Mouse (Mus musculus) liver, embryonic 14.5 days (tissue): ENCODE measurements at regions not wholly inside any gene's neighbourhood (a gene's known extent, or its start where the extent isn't known, plus 50 kb on each side); places are given as distances from the start of the nearest gene placed in this dataset.

ENCODE experiments used
- ATAC-seq: fragments of 200-750 bp; cut with Nextera tagmentation; 2 replicates; pipeline ENCODE4 v1.8.0; 2017; ENCODE audit warnings: moderate number of reproducible peaks, mild to moderate bottlenecking, moderate library complexity; ENCODE audit not compliant: insufficient read depth
- DNase-seq, 3 experiments: peaks; one replicate each; pipeline ENCODE4 v3.0.0-alpha.2; 2012 to 2013; ENCODE audit warnings: low read depth in 3 of 3, low spot score in 3 of 3
- H3K27ac ChIP-seq: fragments of 300-500 bp; sonication (generic); 2 replicates; pipeline ENCODE4 v1.5.1; 2014; ENCODE audit warnings: moderate library complexity, mild to moderate bottlenecking, control low read depth, inconsistent platforms
- H3K27me3 ChIP-seq: fragments of 300-500 bp; sonication (generic); 2 replicates; pipeline ENCODE4 v1.6.1; 2014; ENCODE audit warnings: mild to moderate bottlenecking, low read length, moderate library complexity; ENCODE audit not compliant: control insufficient read depth, insufficient read depth
- H3K36me3 ChIP-seq: fragments of 300-500 bp; sonication (generic); replicated peaks from 2 replicates; pipeline ENCODE4 v1.6.1; 2014; ENCODE audit warnings: low read depth; ENCODE audit not compliant: control insufficient read depth, insufficient read depth
- H3K4me1 ChIP-seq, 2 experiments: fragments of 200-500 bp in 1 of 2; fragments of 300-500 bp in 1 of 2; sonication (generic) in 1 of 2; replicated peaks; 2 replicates each; pipeline ENCODE4 v1.6.1; 2012 to 2014; ENCODE audit warnings: antibody characterized with exemption in 1 of 2, inconsistent platforms in 1 of 2, low read length in 1 of 2; ENCODE audit not compliant: control insufficient read depth in 2 of 2, insufficient read depth in 2 of 2
- H3K4me2 ChIP-seq: fragments of 300-500 bp; sonication (generic); 2 replicates; pipeline ENCODE4 v1.6.1; 2014; ENCODE audit warnings: low read depth, mild to moderate bottlenecking, control low read depth, moderate library complexity
- H3K4me3 ChIP-seq, 2 experiments: fragments of 200-500 bp in 1 of 2; fragments of 300-500 bp in 1 of 2; sonication (generic) in 1 of 2; 2 replicates each; pipeline ENCODE4 v1.5.1; 2012 to 2014; ENCODE audit warnings: low read depth in 2 of 2, low read length in 2 of 2, mild to moderate bottlenecking in 2 of 2, control low read depth in 1 of 2, inconsistent platforms in 1 of 2, moderate library complexity in 1 of 2; ENCODE audit not compliant: insufficient read depth in 1 of 2
- H3K9ac ChIP-seq: fragments of 300-500 bp; sonication (generic); replicated peaks from 2 replicates; pipeline ENCODE4 v1.6.1; 2014; ENCODE audit warnings: mild to moderate bottlenecking, control low read depth, moderate library complexity
- H3K9me3 ChIP-seq: fragments of 300-500 bp; sonication (generic); 2 replicates; pipeline ENCODE4 v1.6.1; 2016; ENCODE audit warnings: low read length, mixed read lengths; ENCODE audit not compliant: control insufficient read depth
- CTCF ChIP-seq: IDR thresholded peaks from 2 replicates; pipeline ENCODE4 v1.5.1; 2016; ENCODE audit warnings: antibody characterized with exemption, low read depth, control low read depth
- EP300 ChIP-seq: IDR thresholded peaks from 2 replicates; pipeline ENCODE4 v1.6.1; 2016; ENCODE audit warnings: antibody characterized with exemption, low read depth
- WGBS: fragments of 180-500 bp; shearing (Covaris S2); extraction: QIAGEN DNeasy Blood & Tissue Kit; methylation state at CpG from one replicate; pipeline ENCODE4 v1.1.7; 2014; ENCODE audit not compliant: insufficient replicate concordance; 5-methylcytosine and 5-hydroxymethylcytosine counted together

- Histone ChIP-seq H3K4me3 (no peak overlapping the region), H3K4me1 (no peaks in the 10 kb centered on the region), H3K36me3 (no peaks in the 10 kb centered on the region), H3K27me3 (no peaks in the 10 kb centered on the region), H3K9me3 (no peaks in the 10 kb centered on the region), H3K9ac (no peak overlapping the region), H3K27ac (no peak overlapping the region), H3K4me2 (no peak overlapping the region)
- DNase-seq (no peak), ATAC-seq (no peak)
- no peak for TF ChIP-seq EP300
- no peak for TF ChIP-seq CTCF
- 64% methylated on average over 4 of the region's 4 CpGs for WGBS
Measured at GRCm38 (mm10) chr11:24619021-24619420, 541.2 kb downstream of the Bcl11a start.

- Histone ChIP-seq H3K4me3 (no peak overlapping the region), H3K9me3 (no peaks in the 10 kb centered on the region), H3K4me2 (no peak overlapping the region), H3K27me3 (no peaks in the 10 kb centered on the region), H3K27ac (no peak overlapping the region), H3K9ac (no peak overlapping the region), H3K36me3 (no peaks in the 10 kb centered on the region), H3K4me1 (no peaks in the 10 kb centered on the region)
- TF ChIP-seq EP300 = no peak
- ATAC-seq (no peak), DNase-seq (no peak)
- WGBS = 58% methylated on average over 5 of the region's 5 CpGs
Measured at GRCm38 (mm10) chr11:24628619-24629018, 550.8 kb downstream of the Bcl11a start.

- 29% methylated on average over 4 of the region's 4 CpGs for WGBS
- DNase-seq = no peak
Measured at GRCm38 (mm10) chr11:24629431-24629830, 551.6 kb downstream of the Bcl11a start.

GRCm38 (mm10) chr11:24630403-24630900, 552.6 kb downstream of the Bcl11a start:
- Histone ChIP-seq H3K9me3 (no peaks in the 10 kb centered on the region), H3K27me3 (no peaks in the 10 kb centered on the region), H3K36me3 (no peaks in the 10 kb centered on the region), H3K9ac (no peak overlapping the region), H3K4me1 (no peaks in the 10 kb centered on the region), H3K4me3 (no peak overlapping the region), H3K4me2 (no peak overlapping the region), H3K27ac (no peak overlapping the region)
- ATAC-seq (no peak), DNase-seq (no peak)
- no peak for TF ChIP-seq EP300
- no peak for TF ChIP-seq CTCF
- 18% methylated on average over 1 of the region's 1 CpGs for WGBS

More at GRCm38 (mm10) chr11:24629431-24629830, 551.6 kb downstream of the Bcl11a start:
- H3K9me3 ChIP-seq = no peaks in the 10 kb centered on the region
- no peak overlapping the region for H3K9ac ChIP-seq
- no peak for ATAC-seq
- H3K4me1 ChIP-seq = no peaks in the 10 kb centered on the region
- H3K36me3 ChIP-seq = no peaks in the 10 kb centered on the region
- H3K4me2 ChIP-seq = no peak overlapping the region
- H3K4me3 ChIP-seq = no peak overlapping the region
- no peaks in the 10 kb centered on the region for H3K27me3 ChIP-seq
- H3K27ac ChIP-seq = no peak overlapping the region
- TF ChIP-seq CTCF (no peak), EP300 (no peak)

- H3K4me1 ChIP-seq = no peaks in the 10 kb centered on the region
- 69% methylated on average over 2 of the region's 2 CpGs for WGBS
- H3K4me3 ChIP-seq = no peak overlapping the region
- H3K27ac ChIP-seq = no peak overlapping the region
- DNase-seq = no peak
- no peak overlapping the region for H3K4me2 ChIP-seq
- no peak for ATAC-seq
- H3K36me3 ChIP-seq = no peaks in the 10 kb centered on the region
- no peaks in the 10 kb centered on the region for H3K9me3 ChIP-seq
- H3K27me3 ChIP-seq = no peaks in the 10 kb centered on the region
- no peak for TF ChIP-seq CTCF
- H3K9ac ChIP-seq = no peak overlapping the region
Measured at GRCm38 (mm10) chr11:24631651-24632050, 553.8 kb downstream of the Bcl11a start.
